Mouse (Mus musculus): ENCODE measurements around the gene Arhgef17. TPM values are rescaled to one million over a fixed set of nuclear protein-coding genes. Genes with fewer than 3 reads are reported as not detected.

Gene Arhgef17
- total and polyA plus RNA-seq, 3 experiments: 0.02 to 0.05 TPM; not detected in 1

DNA sequence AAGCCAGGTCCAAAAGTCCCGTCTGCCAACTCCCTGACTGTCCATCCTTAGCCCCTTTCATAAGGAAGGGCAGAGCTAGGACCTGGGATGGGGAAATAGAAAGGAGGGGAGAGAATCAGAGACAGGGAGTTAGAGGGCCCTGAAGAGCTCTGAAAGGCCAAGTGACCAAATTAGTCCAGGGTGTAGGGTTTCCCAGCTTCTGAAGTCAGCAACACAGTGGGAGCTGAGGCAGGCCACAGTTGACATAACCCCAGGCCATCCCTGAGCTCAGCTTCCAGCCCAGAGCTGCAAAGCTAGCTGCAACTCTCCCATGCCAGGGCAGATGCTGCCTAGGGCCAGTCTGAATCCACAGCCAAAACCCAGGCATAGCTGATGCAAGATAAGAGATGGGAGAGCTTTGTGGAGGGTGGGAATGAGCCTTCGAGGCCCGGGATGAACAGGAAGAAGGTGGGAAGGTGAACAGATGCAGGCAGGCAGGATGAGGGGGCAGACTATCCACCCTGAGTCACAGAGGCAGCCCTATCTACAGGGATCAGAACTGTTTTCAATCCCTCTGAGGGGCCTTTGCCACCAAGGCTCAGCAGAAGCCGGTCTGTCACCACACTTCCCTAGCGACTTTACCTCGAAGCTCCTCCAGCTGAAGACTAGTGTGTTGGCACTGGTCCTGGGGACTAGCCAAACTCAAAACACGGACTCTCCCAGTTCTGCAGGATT, 4.5 kb downstream of the Arhgef17 start:
- DNase-seq (ENCODE audit: low spot score) (no peak), ATAC-seq (ENCODE audit: extremely low read depth, insufficient number of reproducible peaks, low FRiP score, poor library complexity, severe bottlenecking) (no peak)
- Histone ChIP-seq H3K36me3 (replicated peaks) (no peaks in the 10 kb centered on the region), H3K9me3 (replicated peaks) (peaks cover 26% of the 10 kb centered on the region), H3K4me1 (ENCODE audit: insufficient read depth, low read depth, low read length) (peaks cover 2% of the 10 kb centered on the region), H3K27me3 (ENCODE audit: insufficient read depth, low read length) (peaks cover 65% of the 10 kb centered on the region), H3K4me3 (ENCODE audit: low read depth, low read length) (no peak overlapping the region)
- TF ChIP-seq CTCF (IDR thresholded peaks at IDR 0.05; ENCODE audit: low read depth, low read length) (no peak), POLR2AphosphoS5 (IDR thresholded peaks at IDR 0.05; ENCODE audit: insufficient replicate concordance, low read depth, low read length) (no peak), TAL1 (conservative IDR thresholded peaks at IDR 0.05; ENCODE audit: low read depth, low read length) (no peak), GATA1 (IDR thresholded peaks at IDR 0.05; ENCODE audit: borderline replicate concordance, low read length) (no peak), GATA2 (IDR thresholded peaks at IDR 0.05; ENCODE audit: borderline replicate concordance, low read depth, low read length) (no peak)

DNA sequence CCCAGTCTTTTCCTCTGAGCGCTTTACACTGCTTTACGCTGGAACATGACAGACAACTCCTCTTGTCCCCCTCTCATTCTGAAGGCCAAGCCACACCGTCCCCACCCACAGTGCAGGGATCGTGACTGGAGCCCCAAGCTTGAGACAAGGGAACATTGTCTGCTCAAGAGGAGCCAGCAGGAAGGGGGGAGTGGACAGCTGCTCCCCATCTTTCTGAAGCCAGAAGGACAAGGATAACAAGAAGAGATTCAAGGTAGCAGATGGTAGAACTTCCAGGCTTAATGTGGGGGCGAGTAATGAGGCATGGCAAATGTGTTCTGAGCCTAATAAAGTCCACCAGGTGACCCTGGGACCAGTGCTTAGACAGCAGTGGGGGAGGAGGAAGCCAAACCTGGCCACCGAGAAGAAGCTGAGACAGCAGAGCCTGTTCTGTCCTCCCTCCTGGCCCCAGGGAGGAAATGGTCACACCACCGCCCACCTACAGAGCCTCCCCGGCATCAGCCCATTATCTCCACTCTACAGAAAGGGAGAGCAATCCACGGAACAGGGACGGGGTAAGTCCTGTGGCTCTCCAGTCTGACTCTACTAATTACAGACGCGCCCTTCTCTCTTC, 5.5 kb downstream of the Arhgef17 start:
- Histone ChIP-seq H3K9me3 (replicated peaks) (peaks cover 18% of the 10 kb centered on the region), H3K36me3 (replicated peaks) (no peaks in the 10 kb centered on the region), H3K4me3 (ENCODE audit: low read depth, low read length) (no peak overlapping the region), H3K4me1 (ENCODE audit: insufficient read depth, low read depth, low read length) (no peaks in the 10 kb centered on the region), H3K27me3 (ENCODE audit: insufficient read depth, low read length) (peaks cover 63% of the 10 kb centered on the region)
- ATAC-seq (ENCODE audit: extremely low read depth, insufficient number of reproducible peaks, low FRiP score, poor library complexity, severe bottlenecking): no peak
- DNase-seq (ENCODE audit: low spot score): no peak
- TF ChIP-seq TAL1 (conservative IDR thresholded peaks at IDR 0.05; ENCODE audit: low read depth, low read length) (no peak), GATA2 (IDR thresholded peaks at IDR 0.05; ENCODE audit: borderline replicate concordance, low read depth, low read length) (no peak), CTCF (IDR thresholded peaks at IDR 0.05; ENCODE audit: low read depth, low read length) (no peak), GATA1 (IDR thresholded peaks at IDR 0.05; ENCODE audit: borderline replicate concordance, low read length) (no peak), POLR2AphosphoS5 (IDR thresholded peaks at IDR 0.05; ENCODE audit: insufficient replicate concordance, low read depth, low read length) (no peak)

GRCm38 (mm10) chr7:100924674-100925445, 7.0 kb downstream of the Arhgef17 start:
- 0 out of 2 replicates have a peak, but pooled peaks cover 3% of the 10 kb centered on the region for H3K9me3 ChIP-seq (replicated peaks)
- DNase-seq (ENCODE audit: low spot score) (no peak), ATAC-seq (ENCODE audit: extremely low read depth, insufficient number of reproducible peaks, low FRiP score, poor library complexity, severe bottlenecking) (no peak)
- H3K36me3 ChIP-seq (replicated peaks): no peaks in the 10 kb centered on the region
- H3K27me3 ChIP-seq (ENCODE audit: insufficient read depth, low read length): peaks cover 64% of the 10 kb centered on the region
- no peak for TF ChIP-seq CTCF (IDR thresholded peaks at IDR 0.05; ENCODE audit: low read depth, low read length)
- TF ChIP-seq TAL1 (conservative IDR thresholded peaks at IDR 0.05; ENCODE audit: low read depth, low read length): no peak
- no peak for TF ChIP-seq POLR2AphosphoS5 (IDR thresholded peaks at IDR 0.05; ENCODE audit: insufficient replicate concordance, low read depth, low read length)
- TF ChIP-seq GATA2 (IDR thresholded peaks at IDR 0.05; ENCODE audit: borderline replicate concordance, low read depth, low read length): no peak
- no peak for TF ChIP-seq GATA1 (IDR thresholded peaks at IDR 0.05; ENCODE audit: borderline replicate concordance, low read length)
- no peak overlapping the region for H3K4me3 ChIP-seq (ENCODE audit: low read depth, low read length)
- H3K4me1 ChIP-seq (ENCODE audit: insufficient read depth, low read depth, low read length): no peaks in the 10 kb centered on the region

DNA sequence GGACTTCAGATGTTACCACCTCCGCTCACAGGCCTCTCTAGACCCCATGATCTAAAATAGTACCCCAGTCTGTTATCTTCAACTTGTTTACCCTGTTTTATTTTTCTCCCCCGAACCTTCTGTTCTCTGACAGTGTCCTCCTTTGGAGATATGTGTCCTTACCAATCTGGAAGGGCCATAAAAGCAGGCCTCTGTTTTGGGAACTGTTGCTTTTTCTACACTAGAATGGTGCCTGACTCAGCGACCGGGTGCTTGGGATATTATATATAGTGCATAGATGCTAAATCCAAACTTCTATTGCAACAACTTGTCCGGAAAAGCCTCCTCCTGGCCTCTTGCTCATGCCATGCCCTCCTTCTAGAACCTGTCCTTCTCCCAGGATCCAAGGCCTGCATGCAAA, 7.7 kb downstream of the Arhgef17 start:
- Histone ChIP-seq H3K36me3 (replicated peaks) (no peaks in the 10 kb centered on the region), H3K4me1 (ENCODE audit: insufficient read depth, low read depth, low read length) (no peaks in the 10 kb centered on the region), H3K4me3 (ENCODE audit: low read depth, low read length) (no peak overlapping the region), H3K9me3 (replicated peaks) (no peaks in the 10 kb centered on the region), H3K27me3 (ENCODE audit: insufficient read depth, low read length) (peaks cover 68% of the 10 kb centered on the region)
- DNase-seq (ENCODE audit: low spot score) (no peak), ATAC-seq (ENCODE audit: extremely low read depth, insufficient number of reproducible peaks, low FRiP score, poor library complexity, severe bottlenecking) (no peak)
- TF ChIP-seq GATA2 (IDR thresholded peaks at IDR 0.05; ENCODE audit: borderline replicate concordance, low read depth, low read length): no peak
- no peak for TF ChIP-seq CTCF (IDR thresholded peaks at IDR 0.05; ENCODE audit: low read depth, low read length)
- TF ChIP-seq POLR2AphosphoS5 (IDR thresholded peaks at IDR 0.05; ENCODE audit: insufficient replicate concordance, low read depth, low read length): no peak
- no peak for TF ChIP-seq TAL1 (conservative IDR thresholded peaks at IDR 0.05; ENCODE audit: low read depth, low read length)

- ATAC-seq (ENCODE audit: extremely low read depth, insufficient number of reproducible peaks, low FRiP score, poor library complexity, severe bottlenecking) (no peak), DNase-seq (ENCODE audit: low spot score) (no peak)
- peaks cover 68% of the 10 kb centered on the region for H3K27me3 ChIP-seq (ENCODE audit: insufficient read depth, low read length)
- TF ChIP-seq TAL1 (conservative IDR thresholded peaks at IDR 0.05; ENCODE audit: low read depth, low read length) (no peak), CTCF (IDR thresholded peaks at IDR 0.05; ENCODE audit: low read depth, low read length) (no peak), POLR2AphosphoS5 (IDR thresholded peaks at IDR 0.05; ENCODE audit: insufficient replicate concordance, low read depth, low read length) (no peak), GATA2 (IDR thresholded peaks at IDR 0.05; ENCODE audit: borderline replicate concordance, low read depth, low read length) (no peak), GATA1 (IDR thresholded peaks at IDR 0.05; ENCODE audit: borderline replicate concordance, low read length) (no peak)
- H3K36me3 ChIP-seq (replicated peaks): no peaks in the 10 kb centered on the region
- no peaks in the 10 kb centered on the region for H3K4me1 ChIP-seq (ENCODE audit: insufficient read depth, low read depth, low read length)
- H3K9me3 ChIP-seq (replicated peaks): no peaks in the 10 kb centered on the region
- H3K4me3 ChIP-seq (ENCODE audit: low read depth, low read length): no peak overlapping the region
Measured at GRCm38 (mm10) chr7:100922907-100923306, 9.0 kb downstream of the Arhgef17 start.

DNA sequence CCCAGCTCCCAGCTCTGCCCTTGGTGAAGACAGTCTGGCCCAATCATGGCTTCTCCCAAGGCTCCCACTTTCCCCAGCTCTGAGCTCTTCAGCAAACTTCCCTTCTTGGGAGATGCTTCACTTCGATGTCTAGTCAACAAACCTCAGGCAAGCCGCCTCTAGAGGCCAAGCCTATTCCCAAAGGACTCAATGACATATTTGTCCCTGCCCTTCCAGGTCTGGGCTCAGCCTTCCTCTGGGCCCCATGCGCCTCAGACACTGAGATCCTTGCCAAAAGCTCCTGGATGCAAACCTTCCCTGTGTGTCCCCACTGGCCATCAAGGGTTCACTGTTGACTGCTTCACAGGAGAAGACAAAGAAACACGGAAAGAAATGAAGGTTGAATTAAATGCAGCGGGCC, 10.6 kb downstream of the Arhgef17 start:
- Histone ChIP-seq H3K36me3 (replicated peaks) (no peaks in the 10 kb centered on the region), H3K4me1 (ENCODE audit: insufficient read depth, low read depth, low read length) (no peaks in the 10 kb centered on the region; the same call in 1 of the 2 replicates), H3K4me3 (ENCODE audit: low read depth, low read length) (no peak overlapping the region), H3K27me3 (ENCODE audit: insufficient read depth, low read length) (peaks cover 60% of the 10 kb centered on the region), H3K9me3 (replicated peaks) (no peaks in the 10 kb centered on the region)
- TF ChIP-seq CTCF (IDR thresholded peaks at IDR 0.05; ENCODE audit: low read depth, low read length) (no peak), POLR2AphosphoS5 (IDR thresholded peaks at IDR 0.05; ENCODE audit: insufficient replicate concordance, low read depth, low read length) (no peak), GATA1 (IDR thresholded peaks at IDR 0.05; ENCODE audit: borderline replicate concordance, low read length) (no peak)
- no peak for DNase-seq (ENCODE audit: low spot score)
- ATAC-seq (ENCODE audit: extremely low read depth, insufficient number of reproducible peaks, low FRiP score, poor library complexity, severe bottlenecking): no peak

Measured in G1E (cell line).